Mouse (Mus musculus) testis, adult 2 months (tissue): ENCODE measurements around the gene H3f3a.

Experiments used
- CTCF ChIP-seq: fragments of 200-500 bp; IDR thresholded peaks from 2 replicates; pipeline ENCODE4 v1.5.1; 2012; ENCODE audit warnings: low read depth, mild to moderate bottlenecking, inconsistent platforms, low read length, moderate library complexity; ENCODE audit not compliant: control insufficient read depth, insufficient read depth, insufficient replicate concordance
- POLR2A ChIP-seq: fragments of 200-500 bp; IDR thresholded peaks from 2 replicates; pipeline ENCODE4 v1.6.1; 2012; ENCODE audit warnings: low read depth, mild to moderate bottlenecking, inconsistent platforms, low read length, moderate library complexity; ENCODE audit not compliant: control insufficient read depth

DNA sequence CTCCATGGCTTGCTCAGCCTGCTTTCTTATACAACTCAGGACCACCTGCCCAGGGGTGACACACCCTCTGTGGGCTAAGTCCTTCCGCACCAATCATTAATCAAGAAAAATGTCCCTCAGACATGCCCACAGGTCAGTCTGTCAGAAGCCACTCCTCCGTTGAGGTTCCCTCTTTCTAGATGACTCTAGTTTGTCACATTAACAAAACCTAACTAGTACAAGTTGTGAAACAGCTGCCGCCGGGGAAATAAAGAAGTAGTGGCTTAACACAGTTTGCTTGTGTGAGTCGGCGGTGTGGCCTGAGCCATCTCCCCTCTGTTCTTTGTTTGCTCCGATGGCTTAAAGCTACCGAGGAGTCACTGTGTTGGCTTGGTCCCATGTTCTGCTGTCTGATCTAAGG, 51.1 kb downstream of the H3f3a start:
- TF ChIP-seq POLR2A (no peak), CTCF (no peak)
